Mouse (Mus musculus): ENCODE results near the gene Nek1.
"Not testable (repeated sequence)": the region's sequence is repeated elsewhere in the genome, so short reads cannot be mapped to it uniquely, and the experiment has no call there.

Nek1 gene

GRCm38 (mm10) chr8:60984260-60985010, 8.6 kb upstream of the Nek1 start:
- DNase-seq (ENCODE audit: low read depth, low spot score): not testable (repeated sequence)

GRCm38 (mm10) chr8:60992561-60992909, 460 bp upstream of the Nek1 start:
- peak; percentile 72 for DNase-seq (ENCODE audit: low read depth, low spot score)

DNA sequence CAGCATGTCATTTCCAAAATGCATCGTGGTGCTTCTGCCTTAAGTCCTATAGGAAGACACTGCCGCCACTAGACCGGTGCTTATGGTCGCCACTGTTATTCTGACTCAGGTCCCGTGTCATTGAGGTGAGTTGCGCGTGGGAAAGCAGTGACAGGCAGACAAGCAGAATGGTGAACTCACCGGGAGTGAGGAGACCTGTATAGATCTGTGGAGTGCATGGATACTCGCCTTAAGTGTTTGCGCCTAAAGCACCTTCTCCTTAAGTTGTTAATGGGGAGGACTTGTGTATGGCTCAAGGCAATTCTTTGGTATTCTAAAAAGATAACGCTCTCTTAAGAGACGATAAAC, 618 bp downstream of the Nek1 start:
- DNase-seq (ENCODE audit: low read depth, low spot score): no peak

- no peak for DNase-seq (ENCODE audit: low read depth, low spot score)
Measured at GRCm38 (mm10) chr8:60996468-60996867, 3.5 kb downstream of the Nek1 start.

DNA sequence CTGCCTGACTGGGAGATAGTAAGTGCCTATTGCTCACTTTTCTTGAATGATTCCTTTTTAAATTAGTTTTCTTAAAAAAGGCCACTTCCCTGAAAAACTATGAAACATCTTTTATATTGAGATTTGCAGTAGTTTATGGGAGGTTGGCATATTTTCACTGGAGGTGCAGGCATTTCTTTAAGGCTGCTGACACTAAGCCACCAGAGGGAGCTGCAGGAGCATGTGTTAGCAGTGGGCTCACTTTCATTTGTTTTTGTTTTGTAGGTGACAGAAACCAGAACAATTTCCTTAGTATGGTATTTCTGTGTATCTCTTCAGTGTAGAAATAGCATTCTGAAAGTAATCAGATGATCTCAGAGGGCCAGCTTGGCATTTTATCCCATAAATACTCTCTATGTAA, 49.0 kb downstream of the Nek1 start:
- DNase-seq (ENCODE audit: low read depth, low spot score): no peak

- DNase-seq (ENCODE audit: low read depth, low spot score): no peak
Measured at GRCm38 (mm10) chr8:61043874-61044273, 50.9 kb downstream of the Nek1 start.

- DNase-seq (ENCODE audit: low read depth, low spot score): no peak
Measured at GRCm38 (mm10) chr8:61046816-61047215, 53.8 kb downstream of the Nek1 start.

DNA sequence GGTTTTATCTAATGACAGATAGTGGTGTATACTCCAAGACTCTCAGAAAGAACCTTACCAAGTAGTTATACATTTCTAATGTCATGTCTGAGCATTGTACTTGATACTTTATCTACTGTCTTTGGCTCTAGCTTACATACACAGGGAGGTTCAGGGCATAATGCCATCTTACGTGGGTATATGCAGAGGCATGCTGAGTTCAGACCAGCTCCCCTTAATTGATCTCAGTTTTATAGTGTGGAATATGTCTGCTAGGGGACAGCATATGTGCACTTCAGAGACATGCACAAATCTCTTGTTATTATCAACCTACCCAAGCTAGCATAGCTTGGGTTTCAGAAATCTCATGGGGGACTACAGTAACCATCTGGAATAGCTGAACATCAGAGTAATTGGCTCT, 60.0 kb downstream of the Nek1 start:
- no peak for DNase-seq (ENCODE audit: low read depth, low spot score)

DNA sequence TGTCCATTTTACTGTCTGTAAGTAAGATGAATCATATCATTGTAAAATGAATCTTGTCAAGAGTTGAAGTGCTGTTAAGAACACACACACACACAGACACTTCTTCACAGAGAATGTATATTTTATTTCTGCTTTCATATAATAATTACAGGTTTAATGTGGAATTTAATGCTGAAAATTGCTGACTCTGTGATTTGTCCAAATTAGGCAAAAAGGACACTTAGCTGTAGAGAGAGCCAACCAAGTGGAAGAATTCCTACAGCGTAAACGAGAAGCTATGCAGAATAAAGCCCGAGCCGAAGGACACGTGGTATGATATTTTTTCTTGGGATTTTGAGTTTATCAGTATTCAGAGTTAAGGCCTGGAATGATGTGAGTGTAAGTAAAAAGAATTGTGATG, 61.3 kb downstream of the Nek1 start:
- no peak for DNase-seq (ENCODE audit: low read depth, low spot score)

- no peak for DNase-seq (ENCODE audit: low read depth, low spot score)
Measured at GRCm38 (mm10) chr8:61056997-61057396, 64.0 kb downstream of the Nek1 start.

GRCm38 (mm10) chr8:61059143-61059542, 66.1 kb downstream of the Nek1 start:
- no peak for DNase-seq (ENCODE audit: low read depth, low spot score)

GRCm38 (mm10) chr8:61060412-61060811, 67.4 kb downstream of the Nek1 start:
- DNase-seq (ENCODE audit: low read depth, low spot score): no peak

- DNase-seq (ENCODE audit: low read depth, low spot score): no peak
Measured at GRCm38 (mm10) chr8:61075059-61075458, 82.1 kb downstream of the Nek1 start.

DNA sequence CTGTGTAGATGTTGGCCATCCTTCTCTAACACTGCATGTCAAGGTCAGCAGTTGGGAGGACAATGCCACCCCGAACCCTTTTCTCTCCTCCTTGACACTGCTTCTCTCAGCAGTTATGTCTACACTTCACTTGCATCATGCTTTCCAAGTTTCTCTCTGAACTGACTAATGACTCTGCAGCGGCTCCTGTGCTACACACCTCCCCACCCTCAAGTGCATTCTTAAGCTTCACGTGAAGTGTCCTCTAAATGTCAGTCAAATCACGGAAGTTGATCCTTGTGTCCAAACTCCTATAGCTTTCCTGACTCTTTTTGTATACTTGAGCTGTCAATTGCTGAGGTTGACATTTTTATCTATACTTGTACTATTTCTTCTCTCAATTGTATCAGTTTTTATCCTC, 117.5 kb downstream of the Nek1 start:
- no peak for DNase-seq (ENCODE audit: low read depth, low spot score)

DNA sequence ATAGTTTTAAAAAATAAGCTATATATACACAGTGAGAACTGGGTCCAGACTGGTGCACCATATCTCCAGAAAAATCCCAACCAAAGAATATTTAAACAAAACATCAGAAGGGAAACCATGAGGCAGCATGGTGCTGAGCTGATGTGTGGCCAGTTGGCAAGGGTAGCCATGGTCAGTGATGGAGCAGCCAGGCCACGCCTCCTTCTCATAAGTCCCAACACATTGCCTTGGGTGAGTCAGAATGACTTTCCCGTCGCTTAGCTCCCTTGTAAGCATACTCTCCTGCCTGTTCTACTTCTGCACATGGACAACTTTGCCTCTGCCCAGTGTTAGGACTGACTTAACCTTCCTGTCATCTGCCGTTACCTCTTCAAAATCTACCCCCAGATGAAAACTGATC, 118.9 kb downstream of the Nek1 start:
- DNase-seq (ENCODE audit: low read depth, low spot score): no peak

DNA sequence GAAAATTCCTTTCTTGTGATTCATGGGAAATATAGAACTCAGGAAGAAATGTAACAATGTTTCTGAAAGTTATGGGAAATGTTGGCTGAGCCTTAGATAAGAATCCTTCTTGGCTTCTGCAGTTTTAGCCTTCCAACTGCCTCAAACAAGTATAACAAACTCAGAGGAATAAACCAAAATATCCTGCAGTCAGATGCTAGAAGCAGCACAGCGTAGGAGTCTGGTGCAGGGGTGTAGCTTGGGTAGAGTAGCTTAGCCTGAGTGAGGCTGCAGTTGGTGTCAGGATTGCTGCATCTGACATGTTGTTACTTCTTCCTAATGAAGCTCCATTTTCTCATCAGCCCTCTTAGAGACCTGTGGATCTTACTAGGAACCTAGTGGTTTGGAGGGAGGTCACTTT, 128.6 kb downstream of the Nek1 start:
- no peak for DNase-seq (ENCODE audit: low read depth, low spot score)

DNA sequence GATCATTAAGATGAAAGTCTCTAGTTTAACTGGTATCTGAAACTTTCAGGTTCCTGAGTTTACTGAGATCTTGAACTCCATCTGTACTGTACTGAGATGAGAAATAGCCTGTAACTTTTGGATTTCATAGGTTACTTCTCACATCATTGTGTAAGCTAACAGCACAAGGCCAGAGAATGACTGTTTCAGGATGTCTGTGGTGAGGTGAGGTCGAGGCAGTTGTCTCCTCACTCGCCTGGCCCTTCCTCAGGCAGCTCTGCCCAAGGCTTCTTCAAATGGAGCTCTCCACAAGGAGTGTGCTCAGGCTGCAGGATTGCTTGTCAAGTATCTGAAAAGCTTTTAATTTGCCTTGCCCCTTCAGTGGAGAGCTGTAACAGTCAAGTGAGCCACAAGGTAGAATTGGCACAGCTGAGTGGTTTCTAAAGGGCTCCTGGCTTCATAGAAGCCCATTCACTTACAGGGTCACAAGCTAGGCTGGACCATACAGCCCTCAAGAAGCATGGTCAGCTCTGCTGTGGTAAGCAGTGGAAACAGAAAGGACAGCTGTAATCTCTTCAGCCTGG, 134.4 kb downstream of the Nek1 start:
- DNase-seq (ENCODE audit: low read depth, low spot score): no peak

- DNase-seq (ENCODE audit: low read depth, low spot score): no peak
Measured at GRCm38 (mm10) chr8:61132561-61133134, 139.7 kb downstream of the Nek1 start.

GRCm38 (mm10) chr8:61141869-61142268, 148.9 kb downstream of the Nek1 start:
- no peak for DNase-seq (ENCODE audit: low read depth, low spot score)

GRCm38 (mm10) chr8:61142302-61142701, 149.3 kb downstream of the Nek1 start:
- no peak for DNase-seq (ENCODE audit: low read depth, low spot score)

- DNase-seq (ENCODE audit: low read depth, low spot score): no peak
Measured at GRCm38 (mm10) chr8:61142845-61143244, 149.8 kb downstream of the Nek1 start.

DNA sequence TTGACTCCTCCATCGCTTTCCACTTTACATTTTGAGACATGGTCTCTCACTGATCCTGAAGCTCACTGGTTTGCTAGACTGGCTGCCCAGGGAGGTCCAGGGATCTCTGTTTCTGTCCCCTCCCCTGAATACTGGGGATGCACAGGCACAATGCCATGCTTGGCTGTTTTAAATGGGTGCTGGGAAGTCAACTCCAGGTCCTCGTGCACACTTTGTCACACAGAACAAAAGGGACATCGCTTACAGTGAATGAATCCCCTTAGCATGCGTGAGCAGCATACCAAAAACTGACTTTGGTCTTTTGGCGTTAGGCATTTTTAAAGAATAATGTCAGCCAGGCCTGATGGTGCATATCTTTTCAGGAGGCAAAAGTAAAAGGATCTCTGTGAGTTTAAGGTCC, 155.7 kb downstream of the Nek1 start:
- DNase-seq (ENCODE audit: low read depth, low spot score): no peak

DNA sequence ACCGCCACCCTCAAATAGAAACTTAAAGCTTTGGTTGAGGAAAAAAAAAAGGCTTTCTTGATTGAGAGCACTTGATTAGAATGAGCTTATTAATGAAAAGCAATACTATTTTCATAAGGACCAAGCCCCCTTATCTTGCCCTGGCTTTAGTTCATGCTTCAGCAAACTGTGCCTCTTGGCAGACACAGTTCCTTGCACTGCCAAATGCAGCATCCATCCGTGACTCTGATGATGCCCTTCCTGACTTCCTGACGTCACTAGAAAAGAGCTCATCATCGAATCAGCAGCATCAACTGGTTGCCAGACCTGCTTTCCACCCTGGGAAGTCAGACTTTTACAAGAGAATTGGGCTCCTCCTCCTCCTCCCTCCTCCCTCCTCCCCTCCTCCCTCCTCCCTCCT, 157.6 kb downstream of the Nek1 start:
- no peak for DNase-seq (ENCODE audit: low read depth, low spot score)

DNA sequence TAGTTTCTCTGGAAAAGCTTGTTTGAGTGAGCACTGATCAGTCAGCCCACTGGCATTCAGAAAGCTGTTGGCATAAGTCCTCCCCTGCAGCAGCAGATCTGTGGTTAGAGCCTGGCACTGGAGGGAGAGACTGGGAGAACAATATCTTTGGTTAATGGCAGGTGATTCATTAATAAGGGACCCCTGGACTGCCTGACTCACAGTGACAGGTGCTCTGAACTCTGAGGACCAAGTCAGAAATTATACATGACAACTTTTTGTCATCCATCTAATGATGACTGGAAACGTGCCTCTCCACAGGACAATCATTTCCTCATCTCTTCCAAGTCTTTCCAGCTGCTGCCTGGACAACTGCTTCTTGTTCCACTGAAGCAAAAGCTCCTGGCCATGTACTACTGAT, 163.4 kb downstream of the Nek1 start:
- DNase-seq (ENCODE audit: low read depth, low spot score): no peak
